Mouse (Mus musculus): ENCODE results near the gene Trp53bp1.

GRCm38 (mm10) chr2:121300036-121300435 is 28.8 kb upstream of the Trp53bp1 start:
- TF ChIP-seq CTCF (IDR thresholded peaks at IDR 0.05; ENCODE audit: insufficient read depth, low read depth, low read length) = no peak
- no peak for TF ChIP-seq POLR2A (IDR thresholded peaks at IDR 0.05; ENCODE audit: insufficient read depth, low read depth, low read length)

Data from olfactory bulb, adult 2 months (tissue).